Mouse (Mus musculus): ENCODE data around the gene Styk1.
"Not testable (repeated sequence)": the region's sequence is repeated elsewhere in the genome, so short reads cannot be mapped to it uniquely, and the experiment has no call there.

Gene Styk1

DNA sequence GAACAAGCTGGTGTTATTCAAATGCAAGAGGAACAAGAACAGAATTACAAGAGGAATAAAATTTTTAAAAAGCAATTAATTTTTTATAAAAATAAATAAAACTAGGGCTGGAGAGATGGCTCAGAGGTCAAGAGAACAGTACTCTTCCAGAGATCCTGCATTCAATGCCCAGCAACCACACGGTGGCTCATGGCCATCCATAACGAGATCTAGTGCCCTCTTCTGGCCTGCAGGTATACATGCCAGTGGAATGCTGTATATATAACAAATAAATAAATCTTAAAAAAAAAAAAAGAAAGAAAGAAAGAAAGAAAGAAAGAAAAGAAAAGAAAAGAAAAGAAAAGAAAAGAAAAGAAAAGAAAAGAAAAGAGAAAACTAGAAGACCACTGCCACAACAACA, 63.0 kb downstream of the Styk1 start:
- DNase-seq, result peak; percentile 4

DNA sequence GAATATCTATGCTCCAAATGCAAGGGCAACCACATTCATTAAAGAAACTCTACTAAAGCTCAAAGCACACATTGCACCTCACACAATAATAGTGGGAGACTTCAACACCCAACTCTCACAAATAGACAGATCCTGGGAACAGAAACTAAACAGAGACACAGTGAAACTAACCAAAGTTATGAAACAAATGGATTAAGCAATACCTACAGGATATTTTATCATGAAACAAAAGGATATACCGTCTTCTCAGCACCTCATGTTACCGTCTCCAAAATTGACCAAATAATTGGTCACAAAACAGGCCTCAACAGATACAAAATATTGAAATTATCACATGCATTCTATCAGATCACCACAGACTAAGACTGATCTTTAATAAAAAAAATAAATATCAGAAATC, 75.2 kb downstream of the Styk1 start:
- DNase-seq, result not testable (repeated sequence)

DNA sequence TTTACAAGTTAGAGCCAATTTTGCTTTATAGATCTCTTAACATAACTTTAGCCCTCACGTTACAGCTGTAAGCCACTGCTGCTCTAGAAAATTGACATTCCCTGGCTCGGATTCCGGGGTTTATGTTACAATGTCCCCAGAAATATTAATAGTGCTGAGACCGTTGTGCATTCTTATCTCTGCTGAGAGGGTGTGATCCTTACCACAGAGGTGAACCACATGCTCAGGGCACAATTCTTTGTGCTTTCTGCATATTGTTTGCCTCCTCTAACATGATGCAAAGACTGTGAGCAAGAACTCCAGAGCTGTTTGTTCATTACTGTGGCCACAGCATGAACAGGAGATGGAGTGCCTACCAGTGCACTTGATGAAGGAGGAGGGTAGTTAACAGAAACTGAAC, 76.7 kb downstream of the Styk1 start:
- no peak for DNase-seq

DNA sequence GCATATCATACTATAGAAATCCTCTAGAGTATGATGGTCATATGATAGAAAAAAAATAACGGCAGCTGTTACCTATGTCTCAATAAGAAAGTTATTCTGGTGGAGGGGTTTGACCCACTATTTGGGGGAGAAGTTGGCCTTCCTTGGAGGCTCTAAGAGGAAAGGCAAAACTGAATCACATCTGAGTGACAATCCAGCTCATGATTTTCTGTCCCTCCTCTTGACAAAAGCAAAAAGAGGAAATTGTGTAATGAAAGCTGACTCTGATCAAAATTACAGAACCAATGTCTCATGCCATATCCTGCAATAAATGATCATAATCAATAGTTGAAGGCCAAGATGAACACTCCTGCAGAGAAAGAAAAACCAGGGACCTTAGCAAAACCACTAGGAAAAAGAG, 81.1 kb downstream of the Styk1 start:
- DNase-seq, result no peak

DNA sequence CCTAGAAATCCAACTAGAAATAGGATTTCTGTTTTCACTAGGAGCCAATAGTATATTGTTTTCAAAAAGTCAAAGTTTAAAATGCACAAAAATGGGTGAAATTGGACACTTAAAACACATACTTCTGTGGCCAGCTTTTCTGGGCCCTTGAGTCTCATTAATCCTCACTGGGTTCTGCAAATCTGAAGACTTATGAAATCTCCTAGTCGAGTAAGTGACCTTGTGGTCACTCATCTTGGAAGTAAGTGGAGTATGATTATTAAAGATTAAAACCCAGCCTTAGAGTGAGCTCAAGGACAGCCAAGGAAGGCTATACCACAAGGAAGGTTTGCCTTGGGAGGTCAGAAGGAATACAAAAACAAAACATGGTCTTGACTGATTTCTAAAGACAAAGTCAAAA, 83.1 kb downstream of the Styk1 start:
- no peak for DNase-seq

DNA sequence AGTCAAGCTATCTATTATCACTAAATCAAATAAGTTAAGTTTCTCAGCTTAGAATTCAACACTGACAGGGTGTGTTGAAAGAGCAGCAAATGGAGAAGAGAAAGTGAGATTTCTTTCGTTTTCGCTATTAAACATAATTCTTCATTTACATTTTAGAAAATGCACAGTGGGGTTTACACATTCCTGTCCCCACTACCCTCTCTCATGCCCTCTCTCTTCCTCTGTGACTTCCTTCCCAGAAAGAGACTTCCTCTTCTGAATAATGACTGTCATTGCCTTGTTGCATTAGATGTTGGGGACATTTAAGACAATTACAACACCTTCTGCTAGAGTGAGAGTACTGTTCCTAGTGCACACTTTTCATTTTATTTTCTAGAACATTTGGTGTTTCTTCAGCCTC, 83.8 kb downstream of the Styk1 start:
- no peak for DNase-seq

DNA sequence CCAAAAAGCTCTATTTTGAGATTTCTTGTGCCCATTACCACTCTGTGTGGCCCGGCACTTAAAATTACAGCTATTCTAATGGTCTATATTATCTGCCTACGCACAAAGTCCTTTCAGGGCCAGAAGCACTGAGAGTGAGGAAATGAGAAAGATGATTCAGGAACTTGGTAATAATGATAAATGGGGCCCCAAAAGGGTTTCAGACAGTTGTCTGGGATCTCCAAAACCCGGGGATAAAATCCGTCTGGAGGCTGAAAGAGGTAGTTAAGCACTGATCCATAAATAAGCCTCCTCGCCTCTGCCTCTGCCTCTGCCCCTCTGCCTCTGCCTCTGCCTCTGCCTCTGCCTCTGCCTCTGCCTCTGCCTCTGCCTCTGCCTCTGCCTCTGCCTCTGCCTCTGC, 89.2 kb downstream of the Styk1 start:
- DNase-seq, result no peak

DNA sequence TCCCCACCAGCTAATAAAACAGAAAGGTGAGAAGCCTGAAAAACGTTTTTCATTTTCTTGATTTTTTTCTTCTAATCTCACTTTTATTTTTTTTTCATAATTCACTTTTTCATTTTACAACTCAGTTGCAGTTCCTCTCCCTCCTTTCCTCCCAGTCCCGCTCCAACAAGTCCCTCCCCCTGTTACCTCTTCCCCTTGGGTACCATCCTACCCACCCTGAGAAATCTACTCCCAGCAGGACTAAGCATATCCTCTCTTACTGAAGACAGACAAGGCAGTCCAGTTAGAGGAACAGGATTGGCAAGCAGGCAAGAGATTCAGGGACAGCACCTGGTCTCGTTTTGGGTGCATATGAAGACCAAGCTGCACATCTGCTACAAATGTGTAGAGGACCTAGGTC, 90.6 kb downstream of the Styk1 start:
- no peak for DNase-seq

DNA sequence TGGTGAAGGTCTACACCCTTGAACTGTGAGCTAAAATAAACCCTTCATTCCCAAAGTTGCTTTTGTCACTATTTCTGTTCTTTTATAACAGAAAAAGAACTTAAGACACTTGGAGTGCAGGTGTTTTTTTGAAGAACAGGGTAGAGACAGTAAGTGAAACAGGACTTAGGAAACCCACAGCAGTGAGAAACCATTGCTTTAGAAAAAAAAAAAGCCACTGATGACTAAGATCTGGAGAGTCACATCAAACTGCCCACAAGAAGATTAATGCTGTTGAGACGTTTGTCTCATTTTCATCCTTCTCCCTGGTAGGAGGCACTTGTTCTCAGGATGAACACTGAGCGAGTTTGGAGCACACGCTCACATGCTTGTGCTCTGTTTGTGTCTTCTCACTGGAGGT, 91.4 kb downstream of the Styk1 start:
- no peak for DNase-seq

Data from cerebellum, adult 11 months (tissue).